15 mouse cellular contexts compared by ENCODE assay signal in the genomic region with DNA sequence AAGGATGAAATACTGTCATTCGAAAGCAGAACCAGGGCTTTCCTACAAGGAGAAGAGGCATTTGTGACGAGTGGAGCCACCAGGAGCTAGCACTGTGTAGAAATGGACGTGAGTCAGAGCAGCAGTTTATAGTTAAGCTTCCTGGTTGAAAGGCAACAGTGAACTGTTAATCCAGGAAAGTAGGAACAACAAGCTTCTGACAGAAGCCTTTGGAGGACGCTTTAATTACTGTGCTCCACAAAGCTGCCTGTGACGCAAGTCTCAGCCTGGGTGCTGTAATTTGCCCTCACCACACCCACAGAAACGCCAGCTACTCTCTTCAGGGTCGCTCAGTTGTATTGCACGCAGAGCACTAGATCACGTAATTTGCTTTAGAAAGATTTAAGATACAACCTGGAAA. TPM values are rescaled to one million over a fixed set of nuclear protein-coding genes. Genes with fewer than 3 reads are reported as not detected.
DNase-seq lines count a peak whose midpoint lies in the region; ATAC-seq lines count a peak whose summit lies in the region.
"Had no signal": no experiment of that assay in that cellular context is flagged by ENCODE, and none has a peak within 500 bp of the region (broad histone marks: within the 10 kb centered on the region; RNA-seq: fewer than 3 reads in every experiment).

No protein-coding gene starts in this region.

- H3K4me1 ChIP-seq in embryonic facial prominence, embryonic 14.5 days (ENCODE audit: control insufficient read depth, insufficient read depth, low read length) = peaks cover 8% of the 10 kb centered on the region; the same call in 1 of the 2 replicates
- H3K4me1 ChIP-seq in embryonic facial prominence, embryonic 10.5 days = peaks cover 7% of the 10 kb centered on the region
- H3K4me1 ChIP-seq in midbrain, embryonic 15.5 days = no peaks in the 10 kb centered on the region
- H3K4me1 ChIP-seq: heart, embryonic 13.5 days; hindbrain, embryonic 10.5 days had no signal

- no peaks in the 10 kb centered on the region for H3K9me3 ChIP-seq in embryonic facial prominence, embryonic 14.5 days (ENCODE audit: control insufficient read depth, low read length)
- no peaks in the 10 kb centered on the region for H3K9me3 ChIP-seq in embryonic facial prominence, embryonic 10.5 days
- no peaks in the 10 kb centered on the region for H3K9me3 ChIP-seq in midbrain, embryonic 15.5 days
- H3K9me3 ChIP-seq: heart, embryonic 13.5 days; hindbrain, embryonic 10.5 days had no signal

- peak; percentile 29 for DNase-seq in embryonic facial prominence, embryonic 14.5 days (ENCODE audit: low spot score)
- DNase-seq in embryonic facial prominence, embryonic 10.5 days (ENCODE audit: low spot score) = no peak
- peak; percentile 45 for DNase-seq in MN1 (ENCODE audit: low spot score)
- DNase-seq in monocyte, adult 2 months (ENCODE audit: low read depth in 1 of 2, low spot score in 2 of 2) = peak; percentile 6 to 50
- DNase-seq in ovary, postnatal 36 days (ENCODE audit: low spot score) = no peak
- DNase-seq in cerebellum, adult 8-10 months = no peak
- DNase-seq: B cell, adult 2 months; cerebellum, adult 18-20 months had no signal

- ATAC-seq in embryonic facial prominence, embryonic 14.5 days (ENCODE audit: low read depth) = no peak
- ATAC-seq in common myeloid progenitor, adult 5-6 weeks (replicated peaks; ENCODE audit: low read depth, poor library complexity, severe bottlenecking) = peak; percentile 32; the same call in 1 of the 2 replicates
- no peak for ATAC-seq in midbrain, embryonic 15.5 days (replicated peaks)

- H3K36me3 ChIP-seq in embryonic facial prominence, embryonic 14.5 days (ENCODE audit: control insufficient read depth, insufficient read depth, low read length) = no peaks in the 10 kb centered on the region
- H3K36me3 ChIP-seq in embryonic facial prominence, embryonic 10.5 days (replicated peaks) = no peaks in the 10 kb centered on the region
- H3K36me3 ChIP-seq in midbrain, embryonic 15.5 days (replicated peaks) = no peaks in the 10 kb centered on the region
- H3K36me3 ChIP-seq: heart, embryonic 13.5 days; hindbrain, embryonic 10.5 days had no signal

- no peak overlapping the region for H3K9ac ChIP-seq in embryonic facial prominence, embryonic 14.5 days (ENCODE audit: low read depth, low read length)
- H3K9ac ChIP-seq in midbrain, embryonic 15.5 days = no peak overlapping the region
- H3K9ac ChIP-seq: heart, embryonic 13.5 days had no signal

- 55% methylated on average over 9 of the region's 9 CpGs for WGBS in embryonic facial prominence, embryonic 14.5 days
- WGBS in embryonic facial prominence, embryonic 10.5 days = 58% methylated on average over 9 of the region's 9 CpGs
- 55% methylated on average over 9 of the region's 9 CpGs for WGBS in midbrain, embryonic 15.5 days

- no peaks in the 10 kb centered on the region for H3K27me3 ChIP-seq in embryonic facial prominence, embryonic 14.5 days (replicated peaks; ENCODE audit: control insufficient read depth, insufficient read depth, low read length)
- H3K27me3 ChIP-seq in embryonic facial prominence, embryonic 10.5 days (replicated peaks; ENCODE audit: low read depth, poor library complexity, severe bottlenecking) = no peaks in the 10 kb centered on the region
- no peaks in the 10 kb centered on the region for H3K27me3 ChIP-seq in midbrain, embryonic 15.5 days (replicated peaks)
- H3K27me3 ChIP-seq: heart, embryonic 13.5 days had no signal

- H3K4me2 ChIP-seq in embryonic facial prominence, embryonic 14.5 days (ENCODE audit: low read depth, low read length) = no peak overlapping the region
- H3K4me2 ChIP-seq in midbrain, embryonic 15.5 days = no peak overlapping the region
- H3K4me2 ChIP-seq: heart, embryonic 13.5 days had no signal

- H3K4me3 ChIP-seq in embryonic facial prominence, embryonic 14.5 days (ENCODE audit: low read depth, low read length) = no peak overlapping the region
- H3K4me3 ChIP-seq in embryonic facial prominence, embryonic 10.5 days = no peak overlapping the region
- no peak overlapping the region for H3K4me3 ChIP-seq in midbrain, embryonic 15.5 days
- H3K4me3 ChIP-seq: heart, embryonic 13.5 days; hindbrain, embryonic 10.5 days had no signal

- no peak overlapping the region for H3K27ac ChIP-seq in embryonic facial prominence, embryonic 14.5 days (replicated peaks; ENCODE audit: low read depth, low read length)
- H3K27ac ChIP-seq in embryonic facial prominence, embryonic 10.5 days (replicated peaks) = no peak overlapping the region
- no peak overlapping the region for H3K27ac ChIP-seq in midbrain, embryonic 15.5 days
- H3K27ac ChIP-seq: heart, embryonic 13.5 days; hindbrain, embryonic 10.5 days had no signal

RNA-seq across cellular contexts. Expression of a gene that starts 33.4 kb away (rescaled TPM):
- 5.9 and 8.9 TPM in 2 replicates for polyA plus RNA-seq in embryonic facial prominence, embryonic 14.5 days (2014; fragmentation: Nextera tagmentation; extraction: Ambion mirVana)
- polyA plus RNA-seq in embryonic facial prominence, embryonic 10.5 days (2016; fragmentation: Nextera tagmentation; extraction: Ambion mirVana) = 1.2 and 1.4 TPM in 2 replicates
- 0.78 and 2.8 TPM in 2 replicates for total RNA-seq in common myeloid progenitor, adult 5-6 weeks (2017)
- 3.9 and 6.3 TPM in 2 replicates for polyA plus RNA-seq in midbrain, embryonic 15.5 days (2015; fragmentation: Nextera tagmentation; extraction: Ambion mirVana)
- total RNA-seq: liver, adult 2 months; megakaryocyte-erythroid progenitor cell, adult 5-6 weeks; MEL had no signal

RNA-seq across cellular contexts. Expression of a gene that starts 35.3 kb away (rescaled TPM):
- polyA plus RNA-seq in embryonic facial prominence, embryonic 14.5 days (2014; fragmentation: Nextera tagmentation; extraction: Ambion mirVana) = 53.3 and 55.5 TPM in 2 replicates
- polyA plus RNA-seq in embryonic facial prominence, embryonic 10.5 days (2016; fragmentation: Nextera tagmentation; extraction: Ambion mirVana) = 96.0 and 106 TPM in 2 replicates
- 12.3 and 19.0 TPM in 2 replicates for total RNA-seq in common myeloid progenitor, adult 5-6 weeks (2017)
- 20.1 and 22.1 TPM in 2 replicates for polyA plus RNA-seq in midbrain, embryonic 15.5 days (2015; fragmentation: Nextera tagmentation; extraction: Ambion mirVana)

RNA-seq across cellular contexts. Expression of a gene that starts 58.2 kb away (rescaled TPM):
- polyA plus RNA-seq in embryonic facial prominence, embryonic 14.5 days (2014; fragmentation: Nextera tagmentation; extraction: Ambion mirVana) = 31.5 and 31.6 TPM in 2 replicates
- polyA plus RNA-seq in embryonic facial prominence, embryonic 10.5 days (2016; fragmentation: Nextera tagmentation; extraction: Ambion mirVana) = 25.5 and 28.4 TPM in 2 replicates
- total RNA-seq in common myeloid progenitor, adult 5-6 weeks (2017) = 40.3 and 48.0 TPM in 2 replicates
- polyA plus RNA-seq in midbrain, embryonic 15.5 days (2015; fragmentation: Nextera tagmentation; extraction: Ambion mirVana) = 36.7 and 37.4 TPM in 2 replicates

Comparison
In these comparisons a context has a peak if more than half of its experiments do, and no peak if none do; other contexts are left out.
1. DNase-seq: peak in embryonic facial prominence, embryonic 14.5 days (single experiment), MN1 (single experiment) and monocyte, adult 2 months (2 of 2); none in embryonic facial prominence, embryonic 10.5 days (single experiment), ovary, postnatal 36 days (single experiment) and cerebellum, adult 8-10 months (single experiment).